Mouse (Mus musculus): Measurements from ENCODE around the gene Spo11. TPM values are rescaled to one million over a fixed set of nuclear protein-coding genes. Genes with fewer than 3 reads are reported as not detected.

The Spo11 gene
- total RNA-seq, 2 experiments from 2014 or later = 0.29 TPM; not detected in 1

DNA sequence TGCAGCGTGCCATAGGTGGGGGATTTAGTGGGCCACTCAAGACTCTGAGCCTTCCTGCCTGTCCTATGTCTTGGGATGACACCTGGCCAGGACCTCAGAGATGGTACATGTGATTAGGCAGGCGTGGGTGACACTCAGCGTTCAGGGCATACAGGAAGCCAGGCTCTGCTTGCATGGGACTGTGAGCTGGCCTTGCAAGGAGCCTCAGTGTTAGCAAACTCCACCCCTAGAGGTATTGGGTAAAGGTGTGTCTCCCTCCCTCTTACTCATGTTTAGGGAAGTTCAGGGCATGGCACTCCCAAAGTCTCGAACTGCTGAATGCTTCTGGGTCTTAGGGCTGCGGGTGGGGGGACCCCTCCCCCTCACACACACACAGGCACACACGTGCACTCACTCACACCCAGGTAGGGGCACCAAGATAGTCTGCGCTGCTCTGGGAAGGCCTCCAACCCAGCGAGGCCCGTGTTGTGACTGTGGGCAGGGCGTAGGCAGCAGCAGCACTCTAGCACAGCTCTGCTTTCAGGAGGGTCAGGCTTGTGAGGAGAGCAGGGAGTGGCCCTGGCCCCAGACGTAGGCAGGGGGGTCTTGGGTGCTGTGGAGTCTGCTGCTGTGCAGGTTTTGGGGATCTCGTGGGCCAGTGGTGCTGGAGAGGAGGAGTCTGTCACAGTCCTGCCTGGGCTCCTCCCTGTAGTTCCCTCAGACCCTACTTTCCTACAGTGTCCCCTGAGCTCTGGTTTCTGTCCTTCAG is 53.3 kb downstream of the Spo11 start:
- Histone ChIP-seq H3K27ac (no peak overlapping the region), H3K4me3 (no peak overlapping the region)
- no peak for TF ChIP-seq CTCF (conservative IDR thresholded peaks at IDR 0.05)
- no peak for DNase-seq (ENCODE audit: low spot score in 2 of 2)

DNA sequence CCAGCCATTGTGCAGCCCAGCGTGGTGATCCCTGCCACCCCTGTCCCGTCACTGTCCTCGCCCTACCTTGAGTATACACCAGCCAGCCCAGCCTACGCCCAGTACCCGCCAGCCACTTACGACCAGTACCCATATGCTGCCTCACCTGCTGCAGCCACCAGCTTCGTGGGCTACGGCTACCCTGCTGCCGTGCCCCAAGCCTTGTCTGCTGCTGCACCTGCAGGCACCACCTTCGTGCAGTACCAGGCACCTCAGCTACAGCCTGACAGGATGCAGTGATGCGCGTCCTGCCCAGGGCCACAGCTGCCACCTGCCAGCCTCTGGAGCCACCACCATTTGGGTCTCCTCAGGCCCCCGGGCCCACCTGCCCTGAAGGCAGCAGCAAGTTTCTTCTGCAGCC is 56.0 kb downstream of the Spo11 start:
- no peak for DNase-seq (ENCODE audit: low spot score in 2 of 2)

GRCm38 (mm10) chr2:173034998-173035397 is 57.5 kb downstream of the Spo11 start:
- no peak for TF ChIP-seq CTCF (conservative IDR thresholded peaks at IDR 0.05)
- Histone ChIP-seq H3K27ac (no peak overlapping the region), H3K4me3 (no peak overlapping the region)
- no peak for DNase-seq (ENCODE audit: low spot score in 2 of 2)

More for the DNA sequence above, 56.0 kb downstream of the Spo11 start:
- Histone ChIP-seq H3K4me3 (no peak overlapping the region), H3K27ac (no peak overlapping the region)
- TF ChIP-seq CTCF (conservative IDR thresholded peaks at IDR 0.05) = no peak

- H3K4me3 ChIP-seq = no peak overlapping the region
- no peak overlapping the region for H3K27ac ChIP-seq
- no peak for TF ChIP-seq CTCF (conservative IDR thresholded peaks at IDR 0.05)
- no peak for DNase-seq (ENCODE audit: low spot score in 2 of 2)
These were observed 58.2 kb downstream of the Spo11 start for GRCm38 (mm10) chr2:173035653-173036052.

DNA sequence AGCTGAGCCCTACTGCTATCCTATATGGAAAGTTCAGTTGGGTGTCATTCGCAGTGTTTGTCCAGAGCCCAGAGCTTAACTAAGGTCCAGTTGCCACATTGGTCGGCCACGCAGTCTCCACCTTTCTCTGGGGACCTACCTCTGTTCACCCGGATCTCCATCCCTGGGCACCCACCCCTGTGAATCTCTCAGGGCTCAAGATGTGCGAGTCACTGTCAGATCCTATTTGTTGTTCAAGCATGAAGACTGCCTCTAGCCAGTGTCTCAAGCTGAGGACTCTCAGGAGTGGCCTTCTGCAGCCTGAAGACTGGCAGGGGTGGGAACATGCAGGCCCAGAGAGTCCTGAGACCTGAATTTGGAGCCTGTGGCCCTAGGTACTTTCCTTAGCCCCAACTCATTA is 58.6 kb downstream of the Spo11 start:
- H3K4me3 ChIP-seq = no peak overlapping the region
- no peak for TF ChIP-seq CTCF (conservative IDR thresholded peaks at IDR 0.05)

GRCm38 (mm10) chr2:173036611-173037010 is 59.1 kb downstream of the Spo11 start:
- DNase-seq (ENCODE audit: low spot score in 2 of 2) = no peak
- no peak for TF ChIP-seq CTCF (conservative IDR thresholded peaks at IDR 0.05)
- Histone ChIP-seq H3K4me3 (no peak overlapping the region), H3K27ac (no peak overlapping the region)

More for the DNA sequence above, 58.6 kb downstream of the Spo11 start:
- H3K27ac ChIP-seq = no peak overlapping the region
- no peak for DNase-seq (ENCODE audit: low spot score in 2 of 2)

- no peak for TF ChIP-seq CTCF (conservative IDR thresholded peaks at IDR 0.05)
- DNase-seq (ENCODE audit: low spot score in 2 of 2) = no peak
- Histone ChIP-seq H3K27ac (no peak overlapping the region), H3K4me3 (no peak overlapping the region)
These were observed 59.8 kb downstream of the Spo11 start for GRCm38 (mm10) chr2:173037347-173037746.

GRCm38 (mm10) chr2:173037827-173038607 is 60.5 kb downstream of the Spo11 start:
- no peak for TF ChIP-seq CTCF (conservative IDR thresholded peaks at IDR 0.05)
- DNase-seq (ENCODE audit: low spot score in 2 of 2) = no peak
- H3K4me3 ChIP-seq = no peak overlapping the region
- no peak overlapping the region for H3K27ac ChIP-seq

- DNase-seq (ENCODE audit: low spot score in 2 of 2) = no peak
- H3K4me3 ChIP-seq = no peak overlapping the region
- no peak for TF ChIP-seq CTCF (conservative IDR thresholded peaks at IDR 0.05)
- no peak overlapping the region for H3K27ac ChIP-seq
These were observed 61.5 kb downstream of the Spo11 start for GRCm38 (mm10) chr2:173039041-173039440.

- no peak for DNase-seq (ENCODE audit: low spot score in 2 of 2)
- Histone ChIP-seq H3K27ac (no peak overlapping the region), H3K4me3 (no peak overlapping the region)
- no peak for TF ChIP-seq CTCF (conservative IDR thresholded peaks at IDR 0.05)
These were observed 63.3 kb downstream of the Spo11 start for GRCm38 (mm10) chr2:173040803-173041202.

- TF ChIP-seq CTCF (conservative IDR thresholded peaks at IDR 0.05) = no peak
- no peak overlapping the region for H3K4me3 ChIP-seq
- no peak for DNase-seq (ENCODE audit: low spot score in 2 of 2)
- no peak overlapping the region for H3K27ac ChIP-seq
These were observed 63.7 kb downstream of the Spo11 start for GRCm38 (mm10) chr2:173041242-173041641.

DNA sequence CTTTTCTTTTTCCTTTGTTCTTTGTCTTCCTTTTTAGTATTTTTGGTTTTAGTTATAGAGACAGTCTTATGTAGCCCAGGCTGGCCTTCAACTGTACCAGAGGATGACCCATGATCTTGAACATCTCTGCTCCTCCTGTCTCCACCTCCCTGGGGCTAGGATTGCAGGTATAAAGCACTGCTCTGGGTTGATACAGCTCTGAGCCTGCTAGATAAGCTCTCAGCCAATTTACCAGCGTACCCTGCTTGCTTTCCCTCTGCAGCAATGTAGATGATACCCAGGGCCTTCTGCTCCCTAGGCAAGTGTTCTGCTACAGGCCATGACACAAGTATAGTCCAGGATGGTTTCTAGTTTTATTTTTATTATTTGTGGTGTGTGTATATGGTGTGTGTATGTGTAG is 64.4 kb downstream of the Spo11 start:
- DNase-seq (ENCODE audit: low spot score in 2 of 2) = no peak
- TF ChIP-seq CTCF (conservative IDR thresholded peaks at IDR 0.05) = no peak
- Histone ChIP-seq H3K27ac (no peak overlapping the region), H3K4me3 (no peak overlapping the region)

DNA sequence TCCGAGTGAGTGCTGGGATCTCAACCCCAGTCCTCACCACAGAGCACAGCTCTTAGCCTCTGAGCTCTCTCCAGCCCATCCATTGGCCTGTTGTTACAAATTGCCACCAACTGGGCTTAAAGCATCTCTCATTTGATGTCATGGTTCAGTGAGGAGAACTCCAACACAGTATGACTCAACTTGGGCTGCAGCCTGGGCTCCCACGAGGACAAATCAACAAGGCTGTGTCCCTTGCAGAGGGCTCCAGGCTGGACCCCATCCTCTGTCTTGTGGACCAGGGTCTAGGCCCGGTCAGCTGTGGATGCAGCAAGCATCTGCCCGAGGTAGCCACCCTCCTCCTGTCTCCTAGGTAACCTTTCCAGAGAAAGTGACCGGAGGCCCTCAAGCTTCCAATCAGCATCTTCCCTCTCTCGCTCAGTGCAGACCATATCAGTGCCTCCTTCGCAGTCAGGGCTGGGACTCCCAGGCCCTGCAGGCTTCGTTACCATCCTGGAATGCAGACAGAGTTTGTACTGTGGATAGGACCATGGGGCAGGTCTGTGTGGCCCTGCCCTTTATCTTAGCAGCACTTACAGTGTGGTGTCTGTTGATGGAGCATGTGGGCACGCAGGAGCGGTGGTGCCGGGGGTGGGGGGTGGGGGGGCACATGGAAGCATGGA is 65.1 kb downstream of the Spo11 start:
- Histone ChIP-seq H3K4me3 (no peak overlapping the region), H3K27ac (no peak overlapping the region)
- no peak for TF ChIP-seq CTCF (conservative IDR thresholded peaks at IDR 0.05)
- no peak for DNase-seq (ENCODE audit: low spot score in 2 of 2)

Other genes starting within 250 kb of the Spo11 start
- 1 to 10 TPM; 4.2 to 5.7 TPM for gene Bmp7, start 37.4 kb upstream of the Spo11 start, total RNA-seq (2021)
- 10 to 100 TPM; 76.7 to 90.6 TPM for gene Rae1, start 22.4 kb downstream of the Spo11 start, total RNA-seq (2021)
- gene Rbm38, start 42.8 kb downstream of the Spo11 start, total RNA-seq (2021) = 1 to 10 TPM; 3.0 to 4.5 TPM
- gene Ctcfl, start 141.8 kb downstream of the Spo11 start, total RNA-seq (2021) = not detected
- gene Pck1, start 175.3 kb downstream of the Spo11 start, total RNA-seq (2021) = not detected
- under 1 TPM in 1 of 2 experiments, not detected in 1; 0.28 TPM for gene Zbp1, start 241.2 kb downstream of the Spo11 start, total RNA-seq (2021)